Mouse (Mus musculus) limb, embryonic 14.5 days (tissue): Measurements from ENCODE around the gene Irf6. TPM values are rescaled to one million over a fixed set of nuclear protein-coding genes. Genes with fewer than 3 reads are reported as not detected.
A peak's percentile ranks its signal among the peaks of the same experiment; 100 is the strongest.

Experiments
- ATAC-seq: fragments of 200-750 bp; cut with Nextera tagmentation; 2 replicates; pipeline ENCODE4 v1.8.0; 2017; ENCODE audit warnings: low read depth, moderate number of reproducible peaks, moderate TSS enrichment; ENCODE audit not compliant: low FRiP score
- DNase-seq: peaks from one replicate; pipeline ENCODE4 v3.0.0-alpha.2; 2015; ENCODE audit warnings: low spot score
- H3K27ac ChIP-seq: fragments of 300-500 bp; sonication (generic); replicated peaks from 2 replicates; pipeline ENCODE4 v1.5.1; 2014; ENCODE audit warnings: low read depth, mild to moderate bottlenecking, low read length, moderate library complexity, mixed read lengths
- H3K27me3 ChIP-seq: fragments of 300-500 bp; sonication (generic); 2 replicates; pipeline ENCODE4 v1.6.1; 2014; ENCODE audit warnings: low read length, mixed read lengths; ENCODE audit not compliant: control insufficient read depth, insufficient read depth
- H3K36me3 ChIP-seq: fragments of 300-500 bp; sonication (generic); 2 replicates; pipeline ENCODE4 v1.6.1; 2014; ENCODE audit warnings: mild to moderate bottlenecking, low read length, moderate library complexity, mixed read lengths; ENCODE audit not compliant: control insufficient read depth, insufficient read depth
- H3K4me1 ChIP-seq: fragments of 300-500 bp; sonication (generic); 2 replicates; pipeline ENCODE4 v1.6.1; 2014; ENCODE audit warnings: antibody characterized with exemption, low read length, mixed read lengths; ENCODE audit not compliant: control insufficient read depth, insufficient read depth
- H3K4me2 ChIP-seq: fragments of 300-500 bp; sonication (generic); replicated peaks from 2 replicates; pipeline ENCODE4 v1.6.1; 2014; ENCODE audit warnings: low read depth, mild to moderate bottlenecking, low read length, moderate library complexity; ENCODE audit not compliant: severe bottlenecking
- H3K4me3 ChIP-seq: fragments of 300-500 bp; sonication (generic); replicated peaks from 2 replicates; pipeline ENCODE4 v1.5.1; 2014; ENCODE audit warnings: low read length
- H3K9ac ChIP-seq: fragments of 300-500 bp; sonication (generic); 2 replicates; pipeline ENCODE4 v1.6.1; 2014; ENCODE audit warnings: mild to moderate bottlenecking, low read depth, low read length, moderate library complexity; ENCODE audit not compliant: severe bottlenecking
- H3K9me3 ChIP-seq: fragments of 300-500 bp; sonication (generic); 2 replicates; pipeline ENCODE4 v1.6.1; 2016; ENCODE audit warnings: low read length; ENCODE audit not compliant: control insufficient read depth
- POLR2A ChIP-seq: fragments of 200-500 bp; IDR thresholded peaks from 2 replicates; pipeline ENCODE4 v1.8.0; 2012; ENCODE audit warnings: inconsistent platforms, mild to moderate bottlenecking, moderate library complexity, borderline replicate concordance; ENCODE audit not compliant: insufficient read depth, insufficient read length; ENCODE audit errors: extremely low read depth
- WGBS: fragments of 180-500 bp; shearing (Covaris S2); extraction: QIAGEN DNeasy Blood & Tissue Kit; methylation state at CpG from one replicate; pipeline ENCODE4 v1.1.7; 2014; 5-methylcytosine and 5-hydroxymethylcytosine counted together
- polyA plus RNA-seq, 2 experiments: library from polyadenylated mRNA; depleted of rRNA in 1 of 2; stranded (reverse) in 1 of 2; unstranded in 1 of 2; fragments of >200 nt; fragmentation: Nextera tagmentation in 1 of 2; extraction: Ambion mirVana in 1 of 2; gene quantifications; 2 replicates each; pipeline versions ENCODE4 v1.2.1 to v1.2.3; 2012 to 2014

Gene Irf6
- polyA plus RNA-seq, 2 experiments, result 23.5 to 50.0 TPM

DNA sequence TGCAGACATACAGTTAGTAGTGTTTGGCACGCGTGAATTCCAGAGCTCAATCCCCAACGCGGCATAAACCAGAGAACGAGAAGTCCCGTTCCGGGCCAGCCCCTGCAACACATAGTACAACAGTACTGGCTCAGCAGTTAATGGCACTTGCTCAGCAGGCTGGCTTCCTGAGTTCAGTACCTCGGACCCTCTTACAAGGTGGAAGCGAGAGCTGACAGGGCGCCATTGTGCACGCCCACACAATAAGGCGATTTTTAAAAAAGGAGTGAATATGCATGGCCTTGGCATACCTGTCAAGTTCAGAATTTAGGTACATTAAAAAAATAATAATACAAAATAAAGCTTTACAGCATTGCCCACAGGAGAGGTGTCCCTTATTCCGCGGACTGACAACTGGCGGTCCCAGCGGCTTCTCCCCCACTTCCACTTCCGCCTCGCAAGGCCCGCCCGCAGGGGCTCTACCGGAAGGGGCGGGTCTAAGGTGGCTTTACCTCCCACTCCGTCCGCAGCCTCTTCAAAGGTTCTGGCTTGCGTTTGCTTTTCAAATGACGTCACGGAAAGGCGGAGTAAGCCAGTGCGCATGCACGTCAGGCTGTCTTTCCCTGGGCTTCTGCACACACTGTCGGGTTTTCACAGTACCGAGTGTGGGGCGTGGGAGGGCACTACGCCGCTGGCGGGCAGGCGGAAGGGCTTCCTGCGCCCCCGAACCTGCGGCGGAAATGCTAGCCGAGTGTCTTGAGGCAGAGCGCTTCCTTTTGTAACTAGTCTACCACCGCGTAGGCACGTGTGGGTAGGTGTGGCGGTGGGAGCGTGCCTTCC is 20.3 kb downstream of the Irf6 start:
- Histone ChIP-seq H3K36me3 (no peaks in the 10 kb centered on the region), H3K4me3 (peak overlapping the region; percentile 69), H3K27ac (peak overlapping the region; percentile 81), H3K9me3 (no peaks in the 10 kb centered on the region), H3K27me3 (no peaks in the 10 kb centered on the region), H3K4me1 (peaks cover 13% of the 10 kb centered on the region), H3K4me2 (peak overlapping the region; percentile 85), H3K9ac (peak overlapping the region; percentile 83)
- 0 out of 2 replicates have a peak, but pooled peaks have one; percentile 50 for TF ChIP-seq POLR2A
- under 1% methylated on average over 48 of the region's 48 CpGs for whole genome bisulfite sequencing
- ATAC-seq, result peak; percentile 99
- peak; percentile 98 for DNase-seq

DNA sequence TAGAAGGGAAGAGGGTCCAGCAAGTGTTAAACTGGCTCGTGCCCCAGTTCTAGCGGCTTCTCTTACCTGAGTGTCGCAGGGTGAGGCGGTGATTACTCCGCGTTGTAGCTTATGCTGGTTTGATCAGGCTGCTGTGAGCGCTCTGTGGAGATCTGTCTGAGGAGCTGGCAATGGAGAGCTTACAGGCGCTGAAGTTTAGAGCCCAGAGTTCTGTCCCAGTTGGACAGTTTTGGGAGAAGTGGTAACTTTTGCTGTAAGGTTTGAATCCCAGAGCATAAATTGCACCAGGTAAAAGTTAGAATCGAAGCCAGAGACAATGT is 20.9 kb downstream of the Irf6 start:
- Histone ChIP-seq H3K9ac (peak overlapping the region; percentile 83), H3K27me3 (no peaks in the 10 kb centered on the region), H3K4me1 (peaks cover 13% of the 10 kb centered on the region), H3K4me2 (peak overlapping the region; percentile 85), H3K9me3 (no peaks in the 10 kb centered on the region), H3K36me3 (no peaks in the 10 kb centered on the region), H3K4me3 (peak overlapping the region; percentile 69), H3K27ac (peak overlapping the region; percentile 81)
- no peak for TF ChIP-seq POLR2A
- WGBS, result 22% methylated on average over 9 of the region's 9 CpGs
- DNase-seq (no peak), ATAC-seq (no peak)

DNA sequence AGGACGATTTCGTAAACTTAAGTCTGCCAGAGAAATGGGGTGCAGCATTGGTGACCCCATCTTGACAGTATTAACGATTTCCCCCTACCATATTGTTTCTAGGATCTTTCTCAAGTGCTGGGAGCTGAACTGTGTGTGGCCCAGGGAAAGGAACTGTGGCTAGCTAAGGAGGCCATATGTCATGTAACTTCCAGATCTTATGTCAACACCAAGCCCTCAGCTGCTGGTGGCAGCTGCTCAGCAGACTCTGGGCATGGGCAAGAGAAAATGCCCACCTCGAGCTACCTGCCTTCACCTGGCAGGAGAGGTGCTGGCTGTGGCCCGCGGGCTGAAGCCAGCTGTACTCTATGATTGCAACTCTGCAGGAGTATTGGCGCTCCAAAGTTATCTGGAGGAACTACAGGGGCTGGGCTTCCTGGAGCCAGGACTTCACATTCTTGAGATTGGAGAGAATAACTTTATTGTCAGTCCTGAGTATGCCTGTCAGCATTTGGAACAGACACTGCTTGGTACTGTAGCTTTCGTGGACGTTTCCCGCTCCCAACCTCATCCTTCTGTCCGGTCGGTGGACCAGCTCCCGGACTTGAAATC is 21.3 kb downstream of the Irf6 start:
- Histone ChIP-seq H3K4me2 (peak overlapping the region; percentile 85), H3K9ac (peak overlapping the region; percentile 83), H3K4me3 (peak overlapping the region; percentile 69), H3K27ac (peak overlapping the region; percentile 81; the same call in 1 of the 2 replicates), H3K9me3 (no peaks in the 10 kb centered on the region), H3K27me3 (no peaks in the 10 kb centered on the region), H3K36me3 (no peaks in the 10 kb centered on the region), H3K4me1 (peaks cover 13% of the 10 kb centered on the region)
- WGBS, result 87% methylated on average over 13 of the region's 13 CpGs
- DNase-seq (no peak), ATAC-seq (no peak)
- no peak for TF ChIP-seq POLR2A

DNA sequence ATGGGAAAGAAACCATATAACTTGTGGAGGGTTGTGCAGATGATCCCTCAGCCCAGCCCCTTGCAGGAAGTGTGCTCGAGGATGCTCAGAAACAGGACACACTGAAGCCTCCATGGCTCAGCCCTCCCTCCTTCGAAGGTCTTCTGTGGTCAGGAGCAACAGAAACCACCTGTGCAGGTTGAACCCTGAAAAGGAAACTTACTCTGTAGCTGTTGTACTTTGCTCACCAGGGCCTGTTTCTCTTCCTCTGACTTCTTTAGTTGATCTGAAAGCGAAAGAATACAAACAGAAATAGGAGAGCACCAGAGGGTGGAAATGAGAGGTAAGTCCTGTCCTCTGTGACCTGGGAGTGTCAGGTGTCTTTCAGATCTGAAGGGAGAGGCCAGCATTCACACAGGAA is 28.2 kb downstream of the Irf6 start:
- H3K9me3 ChIP-seq, result no peaks in the 10 kb centered on the region
- DNase-seq (no peak), ATAC-seq (no peak)
- 80% methylated on average over 3 of the region's 3 CpGs for WGBS
- H3K4me3 ChIP-seq, result no peak overlapping the region
- H3K27me3 ChIP-seq, result no peaks in the 10 kb centered on the region
- no peak overlapping the region for H3K9ac ChIP-seq
- no peak for TF ChIP-seq POLR2A
- 0 out of 2 replicates have a peak, but pooled peaks cover 3% of the 10 kb centered on the region for H3K4me1 ChIP-seq
- H3K27ac ChIP-seq, result no peak overlapping the region
- H3K4me2 ChIP-seq, result no peak overlapping the region
- no peaks in the 10 kb centered on the region for H3K36me3 ChIP-seq

DNA sequence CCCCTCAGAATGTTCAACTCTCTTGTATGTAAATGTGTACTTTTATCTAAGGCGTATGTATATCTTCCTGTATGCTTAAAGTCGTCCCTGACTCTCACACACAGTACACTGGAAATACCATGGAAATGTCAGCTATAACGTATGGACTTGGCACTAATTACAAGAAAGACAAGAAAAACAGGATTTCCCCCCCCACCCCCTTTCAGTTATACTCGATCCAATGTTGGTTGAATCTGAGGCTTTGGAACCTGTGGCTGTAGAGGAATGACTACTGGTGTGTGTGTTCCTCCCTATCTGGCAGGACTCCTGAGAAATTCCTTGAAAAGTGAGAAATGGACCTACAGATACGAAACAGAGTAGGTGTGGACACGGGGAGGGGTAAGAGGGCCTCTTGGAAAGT is 35.3 kb downstream of the Irf6 start:
- Histone ChIP-seq H3K36me3 (no peaks in the 10 kb centered on the region), H3K4me2 (no peak overlapping the region), H3K4me3 (no peak overlapping the region), H3K27me3 (no peaks in the 10 kb centered on the region), H3K9me3 (no peaks in the 10 kb centered on the region), H3K9ac (no peak overlapping the region), H3K4me1 (peaks cover 27% of the 10 kb centered on the region), H3K27ac (peak overlapping the region; percentile 79; the same call in 1 of the 2 replicates)
- TF ChIP-seq POLR2A, result no peak
- WGBS, result 77% methylated on average over 6 of the region's 6 CpGs
- ATAC-seq, result no peak
- DNase-seq, result peak; percentile 65
